Mouse (Mus musculus) ES-E14 (cell line): ENCODE data around the gene Shank3.

Experiments used
- CHD2 ChIP-seq: IDR thresholded peaks from 2 replicates; pipeline ENCODE4 v1.6.1; 2014; ENCODE audit warnings: mild to moderate bottlenecking, low read depth, low read length, inconsistent platforms
- HCFC1 ChIP-seq: IDR thresholded peaks from 2 replicates; pipeline ENCODE4 v1.6.1; 2012; ENCODE audit warnings: low read length, inconsistent platforms, borderline replicate concordance; ENCODE audit not compliant: insufficient read depth
- MAFK ChIP-seq: IDR thresholded peaks from 2 replicates; pipeline ENCODE4 v1.6.1; 2014; ENCODE audit warnings: mild to moderate bottlenecking, low read depth, low read length, inconsistent platforms; ENCODE audit not compliant: insufficient read depth
- ZC3H11A ChIP-seq: IDR thresholded peaks from 2 replicates; pipeline ENCODE4 v1.6.1; 2012; ENCODE audit warnings: low read depth, mild to moderate bottlenecking, inconsistent platforms, low read length, borderline replicate concordance

GRCm38 (mm10) chr15:89548837-89549236 lies 49.4 kb downstream of the Shank3 start:
- no peak for TF ChIP-seq MAFK
- TF ChIP-seq CHD2 = no peak
- no peak for TF ChIP-seq ZC3H11A
- no peak for TF ChIP-seq HCFC1
